Mouse (Mus musculus) forebrain, embryonic 15.5 days (tissue): ENCODE data around the gene Trappc6a. TPM values are rescaled to one million over a fixed set of nuclear protein-coding genes. Genes with fewer than 3 reads are reported as not detected.

Source experiments
- ATAC-seq: fragments of 200-750 bp; cut with Nextera tagmentation; replicated peaks from 2 replicates; pipeline ENCODE4 v1.8.0; 2017; ENCODE audit warnings: mild to moderate bottlenecking, moderate TSS enrichment, moderate library complexity
- H3K27ac ChIP-seq: fragments of 300-500 bp; sonication (generic); replicated peaks from 2 replicates; pipeline ENCODE4 v1.5.1; 2015; ENCODE audit warnings: mild to moderate bottlenecking, inconsistent platforms
- H3K27me3 ChIP-seq: fragments of 300-500 bp; sonication (generic); 2 replicates; pipeline ENCODE4 v1.6.1; 2015; ENCODE audit warnings: inconsistent platforms
- H3K36me3 ChIP-seq: fragments of 300-500 bp; sonication (generic); 2 replicates; pipeline ENCODE4 v1.6.1; 2015; ENCODE audit warnings: mild to moderate bottlenecking, inconsistent platforms
- H3K4me1 ChIP-seq: fragments of 300-500 bp; sonication (generic); 2 replicates; pipeline ENCODE4 v1.6.1; 2015; ENCODE audit warnings: inconsistent platforms
- H3K4me2 ChIP-seq: fragments of 300-500 bp; sonication (generic); replicated peaks from 2 replicates; pipeline ENCODE4 v1.6.1; 2015; ENCODE audit warnings: mild to moderate bottlenecking, inconsistent platforms
- H3K4me3 ChIP-seq: fragments of 300-500 bp; sonication (generic); 2 replicates; pipeline ENCODE4 v1.5.1; 2015; ENCODE audit warnings: mild to moderate bottlenecking, inconsistent platforms
- H3K9ac ChIP-seq: fragments of 300-500 bp; sonication (generic); replicated peaks from 2 replicates; pipeline ENCODE4 v1.6.1; 2015; ENCODE audit warnings: mild to moderate bottlenecking, inconsistent platforms
- H3K9me3 ChIP-seq: fragments of 300-500 bp; sonication (generic); 2 replicates; pipeline ENCODE4 v1.6.1; 2016; ENCODE audit warnings: inconsistent platforms
- WGBS: fragments of 180-500 bp; shearing (Covaris S2); methylation state at CpG from one replicate; pipeline ENCODE4 v1.1.7; 2015; ENCODE audit warnings: mixed read lengths; 5-methylcytosine and 5-hydroxymethylcytosine counted together
- polyA plus RNA-seq: library from polyadenylated mRNA; unstranded; fragments of >200 nt; fragmentation: Nextera tagmentation; extraction: Ambion mirVana; gene quantifications from 2 replicates; pipeline ENCODE4 v1.2.1, GENCODE M21; 2015

Trappc6a gene
- polyA plus RNA-seq, 1 experiment from 2014 or later = 35.3 TPM

GRCm38 (mm10) chr7:19557982-19558900 lies 50.0 kb downstream of the Trappc6a start:
- 0 out of 2 replicates have a peak, but pooled peaks cover 2% of the 10 kb centered on the region for H3K36me3 ChIP-seq
- H3K27ac ChIP-seq = no peak overlapping the region
- no peak for ATAC-seq
- no peaks in the 10 kb centered on the region for H3K9me3 ChIP-seq
- no peak overlapping the region for H3K9ac ChIP-seq
- H3K4me2 ChIP-seq = no peak overlapping the region
- peaks cover 50% of the 10 kb centered on the region for H3K4me1 ChIP-seq
- 96% methylated on average over 6 of the region's 6 CpGs for WGBS
- H3K27me3 ChIP-seq = no peaks in the 10 kb centered on the region
- no peak overlapping the region for H3K4me3 ChIP-seq

GRCm38 (mm10) chr7:19558965-19559364 lies 50.8 kb downstream of the Trappc6a start:
- no peak overlapping the region for H3K9ac ChIP-seq
- no peaks in the 10 kb centered on the region for H3K27me3 ChIP-seq
- no peak overlapping the region for H3K27ac ChIP-seq
- 0 out of 2 replicates have a peak overlapping the region, but pooled peaks have one; percentile 17 for H3K4me2 ChIP-seq
- H3K4me3 ChIP-seq = no peak overlapping the region
- peaks cover 55% of the 10 kb centered on the region for H3K4me1 ChIP-seq
- H3K36me3 ChIP-seq = peaks cover 3% of the 10 kb centered on the region; the same call in 1 of the 2 replicates
- no peaks in the 10 kb centered on the region for H3K9me3 ChIP-seq
- ATAC-seq = no peak
- WGBS = 35% methylated on average over 2 of the region's 2 CpGs

DNA sequence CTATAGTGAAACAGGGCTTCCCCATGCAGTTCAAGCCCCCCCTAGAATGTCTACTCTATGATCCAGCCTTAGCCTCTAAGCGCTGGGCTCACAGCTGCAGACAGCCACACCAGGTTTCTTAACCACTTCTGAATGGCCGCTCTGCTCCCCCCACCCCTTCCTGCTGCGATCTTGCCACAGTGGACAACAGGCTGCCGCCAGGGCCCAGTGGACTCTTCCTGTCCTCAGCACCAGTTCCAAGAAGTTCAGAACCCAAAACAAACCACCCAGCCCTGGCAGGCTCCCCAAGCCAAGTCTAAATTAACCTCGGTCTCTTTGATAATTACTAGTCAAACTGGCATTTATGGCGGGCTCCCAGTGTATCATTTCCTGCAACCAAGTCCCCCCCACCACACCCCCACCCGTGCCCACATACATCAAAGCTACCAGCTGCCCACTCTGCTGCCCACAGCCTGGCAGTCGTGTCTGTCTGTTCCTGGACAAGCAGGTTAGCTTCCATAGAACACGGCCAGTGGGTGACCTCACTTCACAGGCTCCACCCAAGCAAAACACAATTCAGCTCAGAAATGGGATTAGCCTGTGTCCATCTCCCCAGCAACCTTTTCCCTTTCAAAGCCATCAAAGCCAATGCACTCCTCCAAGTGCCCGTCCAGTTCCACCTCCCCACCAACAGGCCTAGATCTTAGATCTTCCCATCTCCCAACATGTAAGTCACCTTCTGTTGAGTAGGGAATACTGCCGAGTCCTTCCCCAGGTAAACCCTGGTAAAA lies 52.5 kb downstream of the Trappc6a start:
- H3K9ac ChIP-seq = peak overlapping the region; percentile 91
- ATAC-seq = no peak
- peak overlapping the region; percentile 77 for H3K4me3 ChIP-seq
- no peak overlapping the region for H3K27ac ChIP-seq
- no peaks in the 10 kb centered on the region for H3K9me3 ChIP-seq
- 25% methylated on average over 11 of the region's 11 CpGs for WGBS
- peaks cover 55% of the 10 kb centered on the region for H3K4me1 ChIP-seq
- peaks cover 18% of the 10 kb centered on the region for H3K36me3 ChIP-seq
- H3K27me3 ChIP-seq = no peaks in the 10 kb centered on the region
- peak overlapping the region; percentile 95 for H3K4me2 ChIP-seq

DNA sequence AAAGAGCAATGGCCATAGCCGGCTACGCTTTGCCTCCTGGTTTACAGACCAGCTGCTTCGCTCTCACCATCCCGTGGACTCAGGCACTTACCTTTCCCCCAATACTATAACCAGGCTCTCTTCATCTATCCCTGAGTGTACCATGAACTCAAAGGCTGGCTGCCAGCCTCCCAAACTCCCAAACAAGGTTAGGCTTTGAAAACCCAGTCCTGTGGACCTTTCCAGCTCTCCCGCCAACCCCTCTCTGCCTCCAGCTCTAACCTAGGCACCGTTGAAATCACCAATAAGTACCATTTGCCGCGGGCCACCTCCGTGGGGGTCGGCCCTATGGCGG lies 53.2 kb downstream of the Trappc6a start:
- Histone ChIP-seq H3K9me3 (no peaks in the 10 kb centered on the region), H3K27me3 (no peaks in the 10 kb centered on the region), H3K4me2 (peak overlapping the region; percentile 95), H3K4me3 (peak overlapping the region; percentile 77), H3K27ac (peak overlapping the region; percentile 96; the same call in 1 of the 2 replicates), H3K36me3 (peaks cover 18% of the 10 kb centered on the region), H3K4me1 (peaks cover 55% of the 10 kb centered on the region), H3K9ac (peak overlapping the region; percentile 91)
- no peak for ATAC-seq
- WGBS = 1% methylated on average over 11 of the region's 11 CpGs

- Histone ChIP-seq H3K36me3 (peaks cover 19% of the 10 kb centered on the region), H3K27ac (peak overlapping the region; percentile 96), H3K27me3 (no peaks in the 10 kb centered on the region), H3K4me2 (peak overlapping the region; percentile 95), H3K4me3 (peak overlapping the region; percentile 77), H3K9me3 (no peaks in the 10 kb centered on the region), H3K9ac (peak overlapping the region; percentile 91), H3K4me1 (peaks cover 54% of the 10 kb centered on the region)
- peak; percentile 90 for ATAC-seq
- under 1% methylated on average over 102 of the region's 102 CpGs for WGBS
Measured at GRCm38 (mm10) chr7:19561765-19562642, 53.8 kb downstream of the Trappc6a start.

GRCm38 (mm10) chr7:19562643-19563410 lies 54.6 kb downstream of the Trappc6a start, which contains the start of gene Ppp1r37:
Gene Ppp1r37, minus strand, starts transcription at chr7:19563076.
- H3K36me3 ChIP-seq = peaks cover 20% of the 10 kb centered on the region
- peaks cover 46% of the 10 kb centered on the region for H3K4me1 ChIP-seq
- peak within 1 kb of the TSS; percentile 77 for H3K4me3 ChIP-seq
- no peaks in the 10 kb centered on the region for H3K27me3 ChIP-seq
- ATAC-seq = peak; percentile 47
- no peaks in the 10 kb centered on the region for H3K9me3 ChIP-seq
- peak within 1 kb of the TSS; percentile 96 for H3K27ac ChIP-seq
- 2% methylated on average over 19 of the region's 19 CpGs for WGBS
- peak within 1 kb of the TSS; percentile 95 for H3K4me2 ChIP-seq
- peak within 1 kb of the TSS; percentile 91 for H3K9ac ChIP-seq

GRCm38 (mm10) chr7:19563884-19564283 lies 55.7 kb downstream of the Trappc6a start:
- H3K4me2 ChIP-seq = no peak overlapping the region
- H3K4me1 ChIP-seq = peaks cover 35% of the 10 kb centered on the region
- no peak overlapping the region for H3K4me3 ChIP-seq
- H3K27me3 ChIP-seq = no peaks in the 10 kb centered on the region
- 88% methylated on average over 3 of the region's 3 CpGs for WGBS
- no peak overlapping the region for H3K27ac ChIP-seq
- H3K9me3 ChIP-seq = no peaks in the 10 kb centered on the region
- no peak overlapping the region for H3K9ac ChIP-seq
- no peak for ATAC-seq
- H3K36me3 ChIP-seq = peaks cover 23% of the 10 kb centered on the region

- Histone ChIP-seq H3K4me3 (no peak overlapping the region), H3K27me3 (no peaks in the 10 kb centered on the region), H3K27ac (no peak overlapping the region), H3K4me2 (no peak overlapping the region), H3K9me3 (no peaks in the 10 kb centered on the region), H3K36me3 (peaks cover 25% of the 10 kb centered on the region), H3K4me1 (peaks cover 30% of the 10 kb centered on the region), H3K9ac (no peak overlapping the region)
- ATAC-seq = no peak
- WGBS = 95% methylated on average over 4 of the region's 4 CpGs
Measured at GRCm38 (mm10) chr7:19564455-19564854, 56.3 kb downstream of the Trappc6a start.

Other genes starting within 250 kb of the Trappc6a start
- gene Vasp, start 236.6 kb upstream of the Trappc6a start, polyA plus RNA-seq = 37.6 and 39.5 TPM in 2 replicates
- 0.19 and 0.31 TPM in 2 replicates for gene Ppm1n, start 228.3 kb upstream of the Trappc6a start, polyA plus RNA-seq
- gene Rtn2, start 225.8 kb upstream of the Trappc6a start, polyA plus RNA-seq = 123 and 127 TPM in 2 replicates
- 0.11 TPM in 2 replicates for gene Fosb, start 198.3 kb upstream of the Trappc6a start, polyA plus RNA-seq
- 94.6 and 95.4 TPM in 2 replicates for gene Ercc1, start 163.6 kb upstream of the Trappc6a start, polyA plus RNA-seq
- 23.9 and 24.0 TPM in 2 replicates for gene Cd3eap, start 148.9 kb upstream of the Trappc6a start, polyA plus RNA-seq
- 2.6 and 2.7 TPM in 2 replicates for gene Ppp1r13l, start 148.6 kb upstream of the Trappc6a start, polyA plus RNA-seq
- gene Ercc2, start 126.4 kb upstream of the Trappc6a start, polyA plus RNA-seq = 22.8 and 24.2 TPM in 2 replicates
- 2.2 and 2.3 TPM in 2 replicates for gene Klc3, start 104.3 kb upstream of the Trappc6a start, polyA plus RNA-seq
- 0.19 and 0.31 TPM in 2 replicates for gene Ckm, start 103.6 kb upstream of the Trappc6a start, polyA plus RNA-seq
- gene Mark4, start 49.6 kb upstream of the Trappc6a start, polyA plus RNA-seq = 18.3 and 18.8 TPM in 2 replicates
- gene Exoc3l2, start 45.1 kb upstream of the Trappc6a start, polyA plus RNA-seq = 0.17 and 0.29 TPM in 2 replicates
- 4.9 and 5.4 TPM in 2 replicates for gene Bloc1s3, start within 50 bp of the Trappc6a start, polyA plus RNA-seq
- gene Nkpd1, start 9.4 kb downstream of the Trappc6a start, polyA plus RNA-seq = 0.66 and 0.75 TPM in 2 replicates
- 37.8 and 40.5 TPM in 2 replicates for gene Ppp1r37, start 54.7 kb downstream of the Trappc6a start, polyA plus RNA-seq
- gene Zfp296, start 68.9 kb downstream of the Trappc6a start, polyA plus RNA-seq = 0.19 and 0.57 TPM in 2 replicates
- gene Gemin7, start 69.2 kb downstream of the Trappc6a start, polyA plus RNA-seq = 124 and 127 TPM in 2 replicates
- 61.3 and 64.9 TPM in 2 replicates for gene Clasrp, start 96.1 kb downstream of the Trappc6a start, polyA plus RNA-seq
- 2.6 and 2.7 TPM in 2 replicates for gene Relb, start 121.0 kb downstream of the Trappc6a start, polyA plus RNA-seq
- gene Clptm1, start 156.6 kb downstream of the Trappc6a start, polyA plus RNA-seq = 92.4 and 99.6 TPM in 2 replicates
- not detected in 2 replicates for gene Apoc2, start 169.5 kb downstream of the Trappc6a start, polyA plus RNA-seq
- gene Gm44805, start 173.0 kb downstream of the Trappc6a start, polyA plus RNA-seq = not detected in 2 replicates
- gene Apoc4, start 173.1 kb downstream of the Trappc6a start, polyA plus RNA-seq = not detected in 2 replicates
- gene Apoc1, start 184.3 kb downstream of the Trappc6a start, polyA plus RNA-seq = 1.2 TPM in 2 replicates
- gene Apoe, start 190.8 kb downstream of the Trappc6a start, polyA plus RNA-seq = 236 and 265 TPM in 2 replicates
- gene Tomm40, start 207.0 kb downstream of the Trappc6a start, polyA plus RNA-seq = 137 and 147 TPM in 2 replicates
- 42.6 and 45.3 TPM in 2 replicates for gene Nectin2, start 242.1 kb downstream of the Trappc6a start, polyA plus RNA-seq